Mouse (Mus musculus): ENCODE results near the gene Ankzf1. TPM values are rescaled to one million over a fixed set of nuclear protein-coding genes. Genes with fewer than 3 reads are reported as not detected.

The Ankzf1 gene
- polyA plus RNA-seq, 1 experiment from 2014 or later: 14.5 TPM

- peaks cover 37% of the 10 kb centered on the region for H3K4me1 ChIP-seq
- H3K9ac ChIP-seq: 0 out of 2 replicates have a peak overlapping the region, but pooled peaks have one; percentile 2
- H3K9me3 ChIP-seq (replicated peaks): no peaks in the 10 kb centered on the region
- no peak overlapping the region for H3K4me3 ChIP-seq
- peak overlapping the region; percentile 23; the same call in 1 of the 2 replicates for H3K27ac ChIP-seq
- 58% methylated on average over 9 of the region's 9 CpGs for WGBS (ENCODE audit: insufficient replicate concordance)
- H3K36me3 ChIP-seq: peaks cover 10% of the 10 kb centered on the region
- H3K27me3 ChIP-seq (replicated peaks): peaks cover 10% of the 10 kb centered on the region
- ATAC-seq: no peak
- H3K4me2 ChIP-seq: no peak overlapping the region
Measured at GRCm38 (mm10) chr1:75248041-75248772, 56.3 kb downstream of the Ankzf1 start.

Small RNA genes lying within 50 kb of the gene (microRNA-seq; reads per million reads assigned to microRNA genes)
- not detected for gene Gm27943

Other genes with a start within 250 kb of the Ankzf1 start
- gene Ihh, start 240.5 kb upstream of the Ankzf1 start, polyA plus RNA-seq (2016; fragmentation: Nextera tagmentation; extraction: Ambion mirVana): 2.9 and 3.0 TPM in 2 replicates
- 6.7 and 6.8 TPM in 2 replicates for gene Nhej1, start 67.0 kb upstream of the Ankzf1 start, polyA plus RNA-seq (2016; fragmentation: Nextera tagmentation; extraction: Ambion mirVana)
- gene Slc23a3, start 58.3 kb upstream of the Ankzf1 start, polyA plus RNA-seq (2016; fragmentation: Nextera tagmentation; extraction: Ambion mirVana): 0.36 and 1.1 TPM in 2 replicates
- gene Cnppd1, start 49.4 kb upstream of the Ankzf1 start, polyA plus RNA-seq (2016; fragmentation: Nextera tagmentation; extraction: Ambion mirVana): 53.2 and 54.0 TPM in 2 replicates
- 69.4 and 73.5 TPM in 2 replicates for gene Retreg2, start 49.4 kb upstream of the Ankzf1 start, polyA plus RNA-seq (2016; fragmentation: Nextera tagmentation; extraction: Ambion mirVana)
- 43.5 and 46.3 TPM in 2 replicates for gene Zfand2b, start 23.5 kb upstream of the Ankzf1 start, polyA plus RNA-seq (2016; fragmentation: Nextera tagmentation; extraction: Ambion mirVana)
- 82.0 and 86.2 TPM in 2 replicates for gene Abcb6, start 11.8 kb upstream of the Ankzf1 start, polyA plus RNA-seq (2016; fragmentation: Nextera tagmentation; extraction: Ambion mirVana)
- gene Atg9a, start within 50 bp of the Ankzf1 start, polyA plus RNA-seq (2016; fragmentation: Nextera tagmentation; extraction: Ambion mirVana): 26.2 and 27.3 TPM in 2 replicates
- gene Glb1l, start 18.7 kb downstream of the Ankzf1 start, polyA plus RNA-seq (2016; fragmentation: Nextera tagmentation; extraction: Ambion mirVana): 5.2 and 6.1 TPM in 2 replicates
- gene Stk16, start 18.7 kb downstream of the Ankzf1 start, polyA plus RNA-seq (2016; fragmentation: Nextera tagmentation; extraction: Ambion mirVana): 107 and 110 TPM in 2 replicates
- 465 and 490 TPM in 2 replicates for gene Tuba4a, start 27.7 kb downstream of the Ankzf1 start, polyA plus RNA-seq (2016; fragmentation: Nextera tagmentation; extraction: Ambion mirVana)
- not detected in 2 replicates for gene A630095N17Rik, start 40.0 kb downstream of the Ankzf1 start, polyA plus RNA-seq (2016; fragmentation: Nextera tagmentation; extraction: Ambion mirVana)
- gene Dnajb2, start 44.3 kb downstream of the Ankzf1 start, polyA plus RNA-seq (2016; fragmentation: Nextera tagmentation; extraction: Ambion mirVana): 27.2 and 27.8 TPM in 2 replicates
- gene Ptprn, start 72.4 kb downstream of the Ankzf1 start, polyA plus RNA-seq (2016; fragmentation: Nextera tagmentation; extraction: Ambion mirVana): 0.79 and 0.82 TPM in 2 replicates
- 0.32 TPM in 1 of 2 replicates, not detected in the other for gene Resp18, start 86.3 kb downstream of the Ankzf1 start, polyA plus RNA-seq (2016; fragmentation: Nextera tagmentation; extraction: Ambion mirVana)
- gene Dnpep, start 125.8 kb downstream of the Ankzf1 start, polyA plus RNA-seq (2016; fragmentation: Nextera tagmentation; extraction: Ambion mirVana): 66.3 and 67.4 TPM in 2 replicates
- 6.9 and 7.4 TPM in 2 replicates for gene Des, start 168.2 kb downstream of the Ankzf1 start, polyA plus RNA-seq (2016; fragmentation: Nextera tagmentation; extraction: Ambion mirVana)
- gene Speg, start 183.1 kb downstream of the Ankzf1 start, polyA plus RNA-seq (2016; fragmentation: Nextera tagmentation; extraction: Ambion mirVana): 11.4 and 14.3 TPM in 2 replicates
- gene Gmppa, start 243.8 kb downstream of the Ankzf1 start, polyA plus RNA-seq (2016; fragmentation: Nextera tagmentation; extraction: Ambion mirVana): 44.0 and 47.9 TPM in 2 replicates

Measured in liver, embryonic 12.5 days (tissue).